Mouse (Mus musculus) CD4-positive naive resting alpha-beta T cell, adult 57 days (primary cell): ENCODE results near the gene Mrps25. TPM values are rescaled to one million over a fixed set of nuclear protein-coding genes. Genes with fewer than 3 reads are reported as not detected.

Experiments
- total RNA-seq: library from RNA; stranded (reverse); gene quantifications from one replicate; pipeline ENCODE4 v1.2.4, GENCODE M21; 2023

Mrps25 gene
- total RNA-seq = 14.2 TPM

GRCm38 (mm10) chr6:92183621-92184131 is at the start of gene Mrps25:
Mrps25 (minus strand) TSS chr6:92184033.

DNA sequence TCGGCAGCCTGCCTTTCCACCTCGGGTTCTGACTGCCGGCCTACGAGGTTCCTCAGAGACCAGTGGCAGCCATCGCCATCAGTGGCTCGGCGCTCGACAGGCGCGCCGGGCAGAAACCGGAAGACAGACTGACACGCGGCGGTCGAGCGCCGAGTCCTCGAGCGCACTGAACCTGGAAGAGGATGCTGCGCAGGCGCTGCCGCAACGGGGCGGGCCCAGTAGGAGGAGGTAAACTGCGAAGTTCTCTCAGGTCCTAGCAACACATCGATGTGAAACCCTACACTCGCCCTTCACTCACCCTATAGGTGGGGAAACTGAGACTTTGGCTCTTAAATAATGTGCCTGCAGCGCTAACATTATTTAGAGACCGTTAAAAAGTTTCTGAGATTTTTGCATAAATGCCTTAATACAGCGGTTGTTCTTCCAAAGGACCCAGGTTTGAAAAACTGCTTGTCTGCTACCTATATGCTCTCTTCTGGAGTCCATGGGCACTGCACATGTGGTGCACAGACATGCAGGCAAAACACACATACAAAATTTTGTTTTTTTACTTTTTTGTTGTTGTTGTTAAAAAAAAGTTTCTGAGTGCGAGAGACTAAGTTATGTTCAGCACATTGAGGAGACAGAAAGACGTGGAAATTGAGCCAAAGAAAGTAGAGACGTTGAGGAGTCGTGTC is 31.1 kb upstream of the Mrps25 start, which contains the start of gene Rbsn:
Rbsn (minus strand) TSS at position 153 of the 677 bp plus-strand sequence.

Other genes with a start within 250 kb of the Mrps25 start
- gene Fgd5, start 205.2 kb downstream of the Mrps25 start, total RNA-seq = 0.41 TPM
- gene Nr2c2, start 92.6 kb downstream of the Mrps25 start, total RNA-seq = 108 TPM
- 34.3 TPM for gene Rbsn, start 30.9 kb upstream of the Mrps25 start, total RNA-seq
- not detected for gene Trh, start 60.6 kb upstream of the Mrps25 start, total RNA-seq